Mouse (Mus musculus): ENCODE measurements at regions not wholly inside any gene's neighbourhood (a gene's known extent, or its start where the extent isn't known, plus 50 kb on each side); places are given as distances from the start of the nearest gene placed in this dataset.

GRCm38 (mm10) chr2:174532671-174533363 is 59.9 kb upstream of the Prelid3b start:
- CTCF ChIA-PET = interaction anchor here (0.7 kb wide), 1 partner anchor 61 kb away, joined by 4 read pairs; no protein-coding TSS in a partner anchor

GRCm38 (mm10) chr2:174540717-174541116 is 67.8 kb upstream of the Prelid3b start:
- CTCF ChIA-PET = no interaction called here

- CTCF ChIA-PET = interaction anchor here (0.6 kb wide), 1 partner anchor 12 kb away, joined by 5 read pairs; no protein-coding TSS in a partner anchor
These were observed 74.3 kb upstream of the Prelid3b start for GRCm38 (mm10) chr2:174547207-174547606.

GRCm38 (mm10) chr2:174547701-174548100 is 74.8 kb upstream of the Prelid3b start:
- CTCF ChIA-PET = no interaction called here

GRCm38 (mm10) chr2:174548776-174549175 is 75.9 kb upstream of the Prelid3b start:
- CTCF ChIA-PET = no interaction called here

- CTCF ChIA-PET = no interaction called here
These were observed 82.9 kb upstream of the Prelid3b start for GRCm38 (mm10) chr2:174555778-174556177.

- CTCF ChIA-PET = no interaction called here
These were observed 81.4 kb upstream of the Zfp831 start for GRCm38 (mm10) chr2:174561828-174562429.

GRCm38 (mm10) chr2:174563917-174564316 is 79.4 kb upstream of the Zfp831 start:
- CTCF ChIA-PET = no interaction called here

GRCm38 (mm10) chr2:174564817-174565216 is 78.5 kb upstream of the Zfp831 start:
- CTCF ChIA-PET = interaction anchor here (0.6 kb wide), 1 partner anchor 1545 kb away, joined by 3 read pairs; the partner anchor contains the start of gene Rbm38

- CTCF ChIA-PET = no interaction called here
These were observed 77.4 kb upstream of the Zfp831 start for GRCm38 (mm10) chr2:174565891-174566290.

- CTCF ChIA-PET = no interaction called here
These were observed 76.6 kb upstream of the Zfp831 start for GRCm38 (mm10) chr2:174566752-174567151.

- CTCF ChIA-PET = no interaction called here
These were observed 68.4 kb upstream of the Zfp831 start for GRCm38 (mm10) chr2:174574804-174575507.

GRCm38 (mm10) chr2:174575546-174575945 is 67.8 kb upstream of the Zfp831 start:
- CTCF ChIA-PET = no interaction called here

- CTCF ChIA-PET = interaction anchor here (0.7 kb wide), 1 partner anchor 92 kb away, joined by 5 read pairs; no protein-coding TSS in a partner anchor
These were observed 62.2 kb upstream of the Zfp831 start for GRCm38 (mm10) chr2:174580906-174581703.

- CTCF ChIA-PET = interaction anchor here (0.7 kb wide), 1 partner anchor 14 kb away, joined by 4 read pairs; no protein-coding TSS in a partner anchor
These were observed 59.1 kb upstream of the Zfp831 start for GRCm38 (mm10) chr2:174584272-174584671.

Data from spleen, embryonic (tissue).